Mouse (Mus musculus): ENCODE measurements around the gene Abcg4.
"Not testable (repeated sequence)": the region's sequence is repeated elsewhere in the genome, so short reads cannot be mapped to it uniquely, and the experiment has no call there.

- TF ChIP-seq NELFE (IDR thresholded peaks at IDR 0.05; ENCODE audit: low read depth, low read length); KAT2A (conservative IDR thresholded peaks at IDR 0.05; ENCODE audit: low read depth, low read length); GABPA (IDR thresholded peaks at IDR 0.05; ENCODE audit: low read depth, low read length); USF1 (IDR thresholded peaks at IDR 0.05; ENCODE audit: low read depth, low read length); POLR2A (IDR thresholded peaks at IDR 0.05; ENCODE audit: control insufficient read depth in 1 of 2, insufficient read depth in 1 of 2, low read depth in 1 of 2, low read length in 2 of 2, poor library complexity in 1 of 2); MAFK (IDR thresholded peaks at IDR 0.05; ENCODE audit: borderline replicate concordance, low read depth, low read length): not testable (repeated sequence)
- peak in 2 of 3 experiments; percentile 10 to 27; a peak in 1 of 6 replicates for TF ChIP-seq CTCF (IDR thresholded peaks at IDR 0.05 in 2 of 3, conservative IDR thresholded peaks at IDR 0.05 in 1 of 3; ENCODE audit: control insufficient read depth in 1 of 3, insufficient read depth in 1 of 3, low read depth in 2 of 3, low read length in 3 of 3, poor library complexity in 1 of 3, severe bottlenecking in 1 of 3)
These were observed 35.2 kb upstream of the Abcg4 start for GRCm38 (mm10) chr9:44323656-44324055.

All from MEL (cell line).